Mouse (Mus musculus) brain, embryonic 18.5 days (tissue): ENCODE data around the gene Proca1.
"Not testable (repeated sequence)": the region's sequence is repeated elsewhere in the genome, so short reads cannot be mapped to it uniquely, and the experiment has no call there.

Source experiments
- DNase-seq: peaks from one replicate; pipeline ENCODE4 v3.0.0-alpha.2; 2012; ENCODE audit warnings: low read depth, low spot score

The Proca1 gene

DNA sequence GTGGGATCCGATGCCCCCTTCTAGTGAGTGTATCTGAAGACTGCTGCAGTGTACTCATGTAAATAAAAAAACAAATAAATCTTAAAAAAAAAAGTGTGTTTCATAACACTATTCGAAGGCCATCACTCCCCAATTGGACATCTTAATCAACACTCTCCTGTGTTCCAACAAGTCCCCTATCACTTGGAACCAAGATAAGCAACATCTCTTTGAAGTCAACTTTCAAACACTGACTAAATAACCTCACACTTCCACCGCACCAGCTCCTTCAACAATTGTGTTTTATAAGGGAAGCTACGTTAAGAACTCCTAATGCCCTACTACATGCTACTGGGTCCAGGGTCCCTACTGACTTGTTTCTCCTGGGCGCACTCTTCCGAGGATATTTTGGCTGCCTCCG, 10.7 kb upstream of the Proca1 start:
- DNase-seq, result no peak

GRCm38 (mm10) chr11:78182961-78183844, 10.0 kb upstream of the Proca1 start, which contains the start of gene Rpl23a:
Gene Rpl23a, minus strand, starts transcription at chr11:78183584.
- DNase-seq, result peak; percentile 94

- no peak for DNase-seq
Observed at GRCm38 (mm10) chr11:78183884-78184514, 9.2 kb upstream of the Proca1 start.

GRCm38 (mm10) chr11:78184702-78185101, 8.5 kb upstream of the Proca1 start:
- not testable (repeated sequence) for DNase-seq

DNA sequence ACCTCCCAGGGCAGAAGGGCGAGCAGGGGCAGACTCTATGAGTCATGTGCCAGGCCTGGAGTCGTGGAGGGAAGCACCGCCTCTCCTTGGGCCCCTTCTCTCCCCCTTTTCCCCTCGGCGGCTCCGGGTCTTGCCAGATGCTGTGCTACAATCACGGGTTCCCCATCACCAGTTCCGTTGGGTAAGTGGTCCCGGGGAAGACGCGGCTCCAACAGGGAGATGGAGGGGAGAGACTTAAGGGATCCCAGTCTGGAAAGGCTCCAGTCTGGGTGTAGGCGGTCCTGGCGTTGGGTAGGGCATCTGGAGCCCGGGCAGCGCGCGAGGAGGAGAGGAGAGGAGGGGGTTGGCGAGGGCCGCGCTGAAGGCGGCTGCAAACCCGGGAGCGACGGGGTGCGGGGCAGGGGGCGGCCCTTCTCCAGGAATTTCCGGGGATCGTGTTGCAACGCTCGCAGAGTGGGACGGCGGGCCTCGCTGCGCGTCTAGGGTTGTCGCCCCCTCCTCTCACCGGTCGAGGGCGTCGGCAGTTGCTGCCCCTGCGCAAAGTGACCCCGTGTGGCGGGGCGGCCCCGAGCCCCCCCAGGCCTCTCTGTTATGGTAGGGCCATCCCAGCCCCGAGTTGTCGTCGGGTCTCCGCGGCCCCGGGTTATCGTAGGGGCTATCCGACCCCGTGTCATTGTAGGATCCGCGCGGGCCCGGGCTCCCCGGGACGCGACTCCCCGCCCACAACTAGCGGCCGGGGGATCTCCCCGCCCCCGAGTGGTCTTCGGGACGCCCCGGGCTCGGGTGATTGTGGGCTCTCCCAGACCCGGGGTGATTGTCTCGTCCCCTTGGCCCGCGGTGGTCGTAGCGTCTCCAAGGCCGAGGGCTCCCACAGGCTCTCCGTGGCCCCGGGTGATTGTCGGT, 4.6 kb upstream of the Proca1 start, which contains the start of gene Rab34:
Rab34 (plus strand) TSS at position 100 of the 903 bp plus-strand sequence.
- no peak for DNase-seq

- DNase-seq, result no peak
Observed at GRCm38 (mm10) chr11:78189234-78190040, 3.8 kb upstream of the Proca1 start.

- DNase-seq, result no peak
Observed at GRCm38 (mm10) chr11:78190041-78190440, 3.2 kb upstream of the Proca1 start.

GRCm38 (mm10) chr11:78194411-78195100, 1.4 kb downstream of the Proca1 start:
- no peak for DNase-seq

DNA sequence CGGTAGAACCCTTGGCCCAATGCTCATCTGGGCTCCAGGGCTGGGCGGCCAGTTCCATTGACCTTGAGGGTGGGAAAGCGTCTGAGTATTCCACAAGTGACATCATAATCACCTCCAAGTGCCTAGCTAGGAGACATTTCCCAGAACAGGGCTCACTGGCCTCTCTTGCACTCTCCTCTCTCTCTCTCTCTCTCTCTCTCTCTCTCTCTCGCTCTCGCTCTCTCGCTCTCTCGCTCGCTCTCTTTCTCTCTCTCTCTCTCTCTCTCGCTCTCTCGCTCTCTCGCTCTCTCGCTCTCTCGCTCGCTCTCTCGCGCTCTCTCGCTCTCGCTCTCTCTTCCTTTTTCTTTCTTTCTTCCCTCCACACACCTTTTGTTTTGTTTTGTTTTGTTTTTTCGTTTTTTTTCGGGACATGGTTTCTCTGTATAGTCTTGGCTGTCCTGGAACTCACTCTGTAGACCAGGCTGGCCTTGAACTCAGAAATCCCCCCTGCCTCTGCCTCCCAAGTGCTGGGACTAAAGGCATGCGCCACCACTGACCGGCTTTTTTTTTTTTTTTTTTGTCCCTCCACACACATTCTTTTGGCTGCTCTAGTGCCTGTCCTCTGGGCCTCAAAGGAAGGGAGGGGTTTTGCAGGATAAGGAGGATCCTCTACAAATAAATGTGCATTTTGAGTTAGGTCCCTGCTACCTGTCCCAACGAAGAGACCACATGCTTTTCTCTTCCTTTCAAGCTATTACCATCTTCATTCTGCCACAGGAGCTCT, 2.1 kb downstream of the Proca1 start:
- DNase-seq, result no peak

GRCm38 (mm10) chr11:78202372-78202771, 9.2 kb downstream of the Proca1 start:
- no peak for DNase-seq

- no peak for DNase-seq
Observed at GRCm38 (mm10) chr11:78204287-78204686, 11.1 kb downstream of the Proca1 start.

DNA sequence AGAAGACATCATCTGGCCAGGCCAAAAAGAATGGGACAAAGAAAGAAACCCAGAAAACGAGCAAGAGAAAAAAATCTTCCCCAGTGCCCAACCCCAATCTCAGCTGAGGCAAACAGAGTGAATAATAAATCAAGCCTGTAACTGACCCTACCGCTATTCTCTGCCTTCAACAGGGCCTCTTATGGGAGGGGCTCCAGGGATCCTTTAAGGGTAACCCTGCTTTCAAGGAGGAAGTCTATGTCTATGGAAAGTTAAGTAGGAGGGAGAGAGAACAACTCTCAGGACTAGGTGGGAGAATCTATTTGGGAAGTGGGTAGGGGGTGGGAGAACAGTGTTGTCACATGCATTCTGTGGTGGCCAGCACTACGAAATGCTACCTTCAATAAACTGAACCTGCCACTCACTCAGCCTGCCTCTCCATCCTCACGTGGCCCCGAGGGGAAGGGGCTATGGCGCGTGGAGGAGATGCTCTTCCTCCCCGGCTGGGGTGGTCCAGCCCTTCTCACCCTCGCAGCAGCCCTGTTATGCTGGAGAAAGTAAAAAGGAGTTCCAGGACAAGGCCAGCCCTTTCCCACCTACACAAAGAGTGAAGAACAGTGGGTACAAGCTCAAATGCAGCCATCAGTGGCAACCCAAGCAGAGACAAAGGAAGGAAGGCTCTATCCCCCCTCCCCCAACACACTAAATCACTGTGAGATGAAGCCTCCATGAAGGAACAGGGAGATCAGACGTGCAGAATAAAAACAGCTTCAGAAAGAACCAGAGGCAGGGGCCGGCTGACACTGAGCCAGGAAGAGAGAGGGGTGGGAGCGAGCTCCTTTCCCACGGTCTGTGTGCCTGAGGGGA, 12.4 kb downstream of the Proca1 start:
- DNase-seq, result no peak

- no peak for DNase-seq
Observed at GRCm38 (mm10) chr11:78207190-78207589, 14.0 kb downstream of the Proca1 start.

DNA sequence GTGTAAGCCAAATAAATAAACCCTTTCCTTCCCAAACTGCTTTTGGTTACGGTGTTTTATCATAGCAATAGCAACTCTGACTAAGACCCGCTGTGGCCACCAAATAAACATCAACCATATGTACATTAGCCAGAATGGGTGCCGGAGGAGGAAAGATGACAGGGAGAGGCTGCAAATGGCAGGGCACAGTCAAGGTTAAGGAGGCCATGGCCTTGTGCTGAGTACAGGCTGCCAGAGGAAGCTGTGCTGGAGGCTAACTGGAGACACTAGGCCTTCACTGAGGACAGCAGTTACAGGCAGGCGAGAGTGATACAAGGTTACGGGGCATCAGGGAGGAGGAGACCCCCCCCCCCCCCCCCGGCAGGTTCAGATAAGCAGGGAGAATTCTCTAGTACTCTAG, 16.7 kb downstream of the Proca1 start:
- no peak for DNase-seq

DNA sequence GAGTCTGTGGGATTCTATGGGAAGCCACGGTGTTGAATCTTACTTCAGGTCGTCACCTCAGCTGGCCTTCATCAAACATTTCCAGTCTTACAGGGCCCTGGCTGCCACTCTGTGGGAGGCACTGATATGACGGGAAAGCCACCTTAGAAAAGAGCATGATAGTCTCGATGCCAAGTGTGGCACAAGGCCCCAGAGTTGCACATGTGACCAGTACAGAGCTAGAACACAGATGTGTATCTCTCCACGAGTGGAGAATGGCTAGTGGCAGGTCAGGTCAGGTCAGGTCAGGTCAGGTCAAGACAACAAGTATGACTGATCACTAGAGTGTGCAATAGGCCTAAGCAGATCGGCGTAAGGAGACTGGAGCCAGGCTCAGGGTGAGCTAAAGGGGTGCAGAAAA, 17.4 kb downstream of the Proca1 start:
- DNase-seq, result no peak

DNA sequence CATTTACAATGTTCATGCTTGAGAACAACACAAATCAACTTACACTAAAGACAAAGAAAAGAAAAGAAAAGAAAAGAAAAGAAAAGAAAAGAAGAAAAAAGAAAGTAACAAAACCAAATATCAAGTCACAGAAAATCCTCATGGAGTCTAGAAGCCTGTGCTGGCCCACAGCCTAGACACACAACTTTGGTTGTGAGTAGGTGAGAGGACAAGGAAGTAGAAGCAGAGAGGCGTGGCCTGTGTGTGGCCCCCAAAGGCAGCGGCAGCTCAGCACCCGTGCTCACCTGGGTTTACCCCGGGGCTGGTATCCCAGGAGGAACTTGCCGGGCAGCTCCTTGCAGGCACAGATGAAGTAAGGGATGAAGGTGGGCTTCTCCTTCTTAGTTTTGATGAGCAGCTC, 18.3 kb downstream of the Proca1 start:
- no peak for DNase-seq

DNA sequence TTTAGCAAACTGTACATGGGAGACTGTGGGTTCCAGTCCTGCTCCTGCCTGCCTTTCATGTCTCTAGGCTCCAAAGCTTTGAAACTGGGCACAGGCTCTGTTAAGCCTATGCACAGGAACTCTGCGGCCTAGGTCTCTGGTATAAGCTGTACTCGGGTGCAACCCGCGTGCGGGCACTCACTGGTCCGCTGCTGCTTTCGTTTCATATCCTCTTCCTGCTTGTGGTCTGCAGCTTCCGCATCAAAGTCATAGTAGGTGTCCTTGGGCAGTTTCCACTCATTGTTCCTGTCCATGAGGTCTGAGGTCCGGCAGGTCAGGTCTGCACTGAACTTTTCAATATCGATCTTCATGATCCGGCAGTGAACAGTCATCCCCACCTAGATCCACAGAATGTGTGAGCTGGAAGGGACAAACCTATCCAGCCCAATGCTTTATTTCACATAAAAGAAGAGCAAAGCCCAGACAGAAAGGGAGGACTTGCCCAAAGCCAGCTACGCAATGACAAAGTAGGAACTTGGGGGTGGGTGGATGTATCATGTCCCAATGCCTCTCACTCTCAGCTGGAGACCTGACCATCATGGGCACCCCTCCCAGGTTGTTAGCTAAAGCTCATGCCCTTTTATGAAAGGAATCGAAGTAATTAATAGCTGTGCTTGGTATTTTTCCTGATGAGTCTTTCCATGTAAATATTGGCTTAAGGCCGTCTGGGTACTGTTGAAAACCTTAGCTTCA, 20.1 kb downstream of the Proca1 start:
- no peak for DNase-seq

- peak; percentile 14 for DNase-seq
Observed at GRCm38 (mm10) chr11:78215709-78216317, 22.6 kb downstream of the Proca1 start.
